Mouse (Mus musculus): ENCODE measurements around the gene Gse1. TPM values are rescaled to one million over a fixed set of nuclear protein-coding genes. Genes with fewer than 3 reads are reported as not detected.
A peak's percentile ranks its signal among the peaks of the same experiment; 100 is the strongest.

The Gse1 gene
- total RNA-seq, 4 experiments from 2014 or later: 114 to 136 (median 127) TPM

DNA sequence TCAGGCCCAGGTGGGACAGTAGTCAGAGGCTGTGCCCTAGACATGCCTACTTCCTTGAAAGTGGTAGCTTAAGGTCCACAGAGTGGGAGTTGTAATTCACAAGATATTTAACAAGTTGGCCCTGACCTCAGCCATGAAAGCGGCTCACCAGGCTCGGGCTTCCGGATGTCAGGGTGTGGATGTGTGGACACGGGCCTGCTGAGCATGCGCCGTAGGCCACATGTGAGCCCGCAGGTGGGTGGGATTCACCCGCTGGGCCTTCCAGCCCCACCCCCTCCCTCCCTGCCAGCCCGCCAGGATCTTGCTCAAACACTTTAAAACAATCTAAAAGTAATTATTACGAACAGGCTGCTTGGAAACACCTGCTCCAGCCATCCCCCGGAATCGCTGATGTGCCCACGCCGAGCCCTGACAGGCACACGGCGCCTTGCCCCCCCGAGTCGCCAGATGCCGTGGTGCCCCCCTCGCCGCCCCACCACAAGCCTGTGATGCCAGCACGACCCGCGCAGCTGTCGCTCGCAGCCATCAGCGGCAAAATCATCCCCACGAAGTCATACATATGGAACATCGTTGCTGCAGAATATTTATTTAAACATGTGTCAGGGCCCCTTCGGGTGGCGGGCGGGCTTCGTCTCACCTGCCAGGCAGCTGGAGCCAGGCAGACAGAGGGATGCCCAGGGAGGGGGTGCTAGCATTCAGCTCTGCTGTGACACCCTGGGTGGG is 171.1 kb downstream of the Gse1 start:
- no peak for DNase-seq (ENCODE audit: low spot score in 2 of 2)

GRCm38 (mm10) chr8:120401216-120401615 is 173.0 kb downstream of the Gse1 start:
- DNase-seq (ENCODE audit: low spot score in 2 of 2): no peak

DNA sequence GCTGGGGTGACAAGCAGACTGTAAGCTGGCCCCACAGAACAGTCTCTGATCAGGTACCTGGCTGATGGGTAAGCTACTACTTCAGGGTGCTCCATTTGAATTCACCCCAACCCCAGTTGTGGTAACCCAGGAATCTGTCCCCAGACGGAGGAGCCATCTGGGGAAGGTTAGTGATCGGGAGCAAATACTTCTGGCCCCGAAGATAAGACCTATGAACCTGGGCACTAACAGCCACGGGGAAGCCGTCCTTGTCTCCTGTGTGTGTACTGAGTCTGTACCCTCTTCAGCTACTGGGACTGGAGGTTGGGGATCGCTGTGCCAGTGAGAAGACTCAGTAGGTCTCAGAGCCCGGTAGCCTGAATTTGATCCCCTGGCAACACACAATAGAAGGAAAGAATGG is 173.5 kb downstream of the Gse1 start:
- no peak for DNase-seq (ENCODE audit: low spot score in 2 of 2)

- no peak for DNase-seq (ENCODE audit: low spot score in 2 of 2)
Observed at GRCm38 (mm10) chr8:120403606-120404269, 175.5 kb downstream of the Gse1 start.

- DNase-seq (ENCODE audit: low spot score in 2 of 2): no peak
Observed at GRCm38 (mm10) chr8:120404609-120405036, 176.4 kb downstream of the Gse1 start.

DNA sequence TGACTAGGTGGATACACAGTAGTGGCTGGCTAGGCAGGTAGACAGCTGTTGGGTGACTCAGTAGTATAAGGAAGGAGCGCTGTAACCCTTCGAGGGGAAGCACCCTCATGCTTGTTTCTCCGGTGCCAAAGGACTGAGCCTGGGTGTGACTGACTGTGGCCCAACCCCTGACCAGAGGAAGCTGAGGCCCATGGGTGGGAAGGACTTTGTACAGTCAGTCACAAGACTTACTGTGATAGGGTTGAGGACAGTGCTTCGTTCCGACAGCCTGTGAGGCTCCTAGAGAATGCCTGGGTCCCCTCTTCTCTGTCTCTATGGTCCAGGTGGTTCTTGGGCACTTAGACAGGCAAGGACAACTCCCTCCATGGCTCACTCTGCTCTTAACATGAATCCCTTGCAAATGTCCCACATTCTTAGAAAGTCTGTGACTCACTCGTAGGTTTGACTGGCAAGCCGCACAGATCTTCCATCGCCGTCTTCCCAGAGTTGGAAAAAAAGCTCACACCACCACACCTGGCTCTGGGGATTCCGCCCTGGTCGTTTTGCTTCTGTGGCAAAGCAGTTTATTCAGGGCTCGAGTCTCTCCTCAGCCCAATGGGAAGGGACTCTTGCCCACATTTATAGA is 177.9 kb downstream of the Gse1 start:
- DNase-seq (ENCODE audit: low spot score in 2 of 2): no peak

DNA sequence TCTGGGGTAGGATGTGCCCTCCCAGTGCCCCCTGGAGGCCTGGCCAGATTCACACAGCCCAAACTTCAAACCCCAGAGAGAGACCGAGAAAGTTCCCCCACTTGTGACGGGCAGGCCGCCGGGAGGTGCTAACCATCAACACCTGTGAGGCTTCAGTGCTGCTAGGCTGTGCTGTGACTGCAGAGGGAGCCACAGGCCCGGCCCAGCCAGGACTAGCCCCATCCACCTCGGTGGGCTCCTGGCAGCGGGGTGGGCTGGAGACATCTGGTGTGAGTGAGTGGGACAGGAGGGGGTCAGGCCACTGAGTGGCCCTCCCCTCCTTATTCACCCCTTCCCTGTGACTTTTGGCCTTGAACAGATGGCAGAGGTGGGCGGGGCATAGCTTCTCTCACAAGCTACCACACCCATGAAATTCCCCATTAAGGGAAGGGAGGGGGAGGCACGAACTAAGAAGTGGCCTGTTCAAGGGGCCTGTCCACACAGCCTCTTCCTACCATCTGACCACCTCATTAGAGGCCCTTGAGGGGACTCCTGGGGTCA is 179.5 kb downstream of the Gse1 start:
- no peak for DNase-seq (ENCODE audit: low spot score in 2 of 2)

DNA sequence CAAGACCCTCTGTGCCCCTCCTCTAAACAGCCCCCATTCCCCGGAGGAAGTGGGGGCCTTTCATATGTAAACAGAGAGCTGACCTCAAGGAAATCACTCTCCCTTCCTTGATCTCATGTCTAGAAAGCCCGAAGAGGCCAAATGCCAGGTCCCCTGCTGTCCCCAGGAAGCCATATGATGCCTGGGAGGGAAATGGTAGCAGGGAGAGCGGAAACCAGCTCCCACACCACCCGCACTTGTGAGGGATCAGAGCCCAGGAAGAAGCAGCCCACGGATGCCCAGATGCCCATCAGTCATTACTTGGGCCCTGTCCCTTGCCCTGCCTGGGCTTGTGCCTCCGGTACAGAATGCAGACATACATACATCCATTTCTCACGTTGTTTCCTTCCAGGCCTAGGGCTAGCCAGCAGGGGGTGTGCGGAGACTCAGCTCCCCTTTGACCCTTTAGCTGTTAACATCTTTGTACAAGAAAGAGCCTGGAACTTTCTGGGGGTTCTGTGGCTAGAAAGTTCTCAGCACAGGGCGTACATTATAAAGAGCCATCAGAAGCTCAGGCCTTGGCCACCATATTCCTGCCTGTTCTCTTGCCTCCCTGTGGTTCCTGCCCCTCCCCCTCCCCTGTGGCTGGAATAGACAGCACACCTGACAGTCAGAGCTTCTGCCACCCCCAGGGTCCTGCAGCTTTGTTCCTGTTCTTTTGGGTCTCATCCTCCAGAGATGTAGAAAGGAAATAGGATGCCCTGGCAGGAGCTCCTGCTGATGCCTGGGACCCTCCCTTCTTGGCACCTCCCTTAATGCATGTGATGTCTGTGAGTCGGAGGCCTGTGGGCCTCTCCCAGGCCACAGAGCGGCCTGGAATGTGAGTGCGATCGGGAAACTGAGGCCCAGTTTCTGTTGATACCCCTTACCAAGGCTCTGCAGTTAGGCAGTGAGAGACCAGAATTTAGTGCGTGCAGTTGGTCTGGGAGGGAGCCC is 180.3 kb downstream of the Gse1 start:
- DNase-seq (ENCODE audit: low spot score in 2 of 2): no peak

GRCm38 (mm10) chr8:120409371-120410013 is 181.2 kb downstream of the Gse1 start:
- DNase-seq (ENCODE audit: low spot score in 2 of 2): no peak

GRCm38 (mm10) chr8:120411059-120411458 is 182.8 kb downstream of the Gse1 start:
- DNase-seq (ENCODE audit: low spot score in 2 of 2): no peak

DNA sequence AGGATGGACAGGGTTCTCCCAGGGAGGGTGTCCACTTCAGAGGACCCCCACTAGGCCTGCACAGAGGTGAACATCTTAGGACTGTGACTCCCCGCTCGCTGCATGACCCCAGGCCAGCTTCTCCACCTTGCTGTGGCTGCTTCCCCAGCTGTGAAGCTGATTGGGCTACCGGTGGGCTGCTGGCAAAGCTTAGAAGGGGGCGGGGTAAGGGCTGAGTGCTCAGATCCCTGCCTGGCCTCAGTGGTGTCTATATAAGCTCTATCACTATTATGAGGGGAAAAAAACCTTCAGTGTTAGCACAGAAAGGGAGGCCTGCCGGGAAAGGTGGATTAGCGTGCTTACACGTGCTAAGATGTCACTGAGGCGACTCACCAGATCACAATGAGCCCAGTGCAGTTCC is 183.6 kb downstream of the Gse1 start:
- DNase-seq (ENCODE audit: low spot score in 2 of 2): no peak

DNA sequence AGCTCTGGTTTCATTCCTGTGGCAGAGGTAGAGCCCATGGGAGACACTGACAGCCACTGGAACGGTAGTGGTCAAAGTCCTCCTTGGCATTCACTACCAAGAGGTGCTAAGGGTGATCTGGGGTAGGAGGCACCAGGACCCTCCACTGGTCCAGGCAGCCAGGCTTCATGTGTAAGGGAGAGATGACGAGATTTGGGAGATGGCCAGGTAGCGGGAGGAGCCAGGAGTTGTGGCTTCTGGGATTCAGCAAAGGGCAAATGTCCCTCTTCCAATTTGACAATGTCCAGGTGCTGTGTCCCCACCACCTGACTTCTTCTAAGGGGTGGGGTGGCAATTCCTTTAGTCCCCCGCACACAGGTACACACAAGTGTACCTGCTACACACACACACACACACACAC is 184.1 kb downstream of the Gse1 start:
- no peak for DNase-seq (ENCODE audit: low spot score in 2 of 2)

DNA sequence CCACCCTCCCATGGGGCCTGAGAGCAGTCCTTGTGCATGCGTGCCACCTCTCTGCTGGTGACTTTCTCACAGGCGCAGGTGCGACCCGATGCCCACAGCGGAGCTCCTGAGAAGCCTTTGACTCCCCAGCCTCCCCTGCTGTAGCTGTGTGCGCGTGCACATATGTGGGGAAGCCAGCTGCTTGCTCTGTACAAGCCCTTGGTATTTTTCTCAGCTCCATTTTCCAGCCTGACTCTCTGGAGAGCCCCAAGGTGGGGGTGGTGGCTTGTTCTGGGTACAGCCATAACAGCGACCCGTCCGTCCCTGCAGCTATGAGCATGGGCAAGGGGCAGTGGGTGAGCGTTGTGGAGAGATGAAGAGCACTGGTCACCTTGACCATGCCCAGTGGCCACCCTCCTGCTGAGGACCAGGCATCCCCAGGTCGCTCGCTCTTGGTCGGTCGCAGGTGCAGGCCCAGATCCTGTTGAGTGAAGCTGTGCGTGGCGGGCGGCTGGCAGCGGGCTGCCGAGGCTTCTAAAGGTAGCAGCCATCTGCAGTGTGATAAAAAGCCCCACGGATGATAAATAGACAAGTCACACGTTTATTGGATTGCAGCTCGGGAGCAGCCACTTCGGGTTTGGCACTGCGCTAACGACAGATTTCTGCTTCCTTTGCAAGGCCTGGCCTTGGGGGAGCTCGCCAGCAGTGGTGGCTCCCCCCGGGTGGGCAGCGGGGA is 184.8 kb downstream of the Gse1 start:
- peak; percentile 66 for DNase-seq (ENCODE audit: low spot score in 2 of 2)

GRCm38 (mm10) chr8:120413626-120413988 is 185.4 kb downstream of the Gse1 start:
- DNase-seq (ENCODE audit: low spot score in 2 of 2): no peak

- no peak for DNase-seq (ENCODE audit: low spot score in 2 of 2)
Observed at GRCm38 (mm10) chr8:120414216-120414615, 186.0 kb downstream of the Gse1 start.

DNA sequence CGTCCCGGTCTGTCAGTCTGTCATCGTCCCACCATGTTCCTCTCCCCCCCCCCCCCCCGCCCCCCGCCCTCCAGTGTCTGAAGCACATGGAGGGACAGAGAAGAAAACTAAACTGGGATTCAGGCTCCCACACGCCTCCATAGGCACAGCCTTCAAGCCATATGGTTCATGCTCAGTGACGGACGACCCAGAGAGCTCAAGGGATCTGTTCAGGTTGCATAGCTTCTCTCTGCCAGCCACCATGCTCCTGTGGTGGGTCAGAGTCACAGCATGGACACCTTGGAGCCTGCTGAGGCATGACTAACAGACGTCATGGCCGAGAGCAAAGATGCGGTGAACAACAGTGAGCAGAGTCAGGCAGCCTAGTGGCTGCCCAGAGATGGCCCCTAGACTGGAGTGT is 187.2 kb downstream of the Gse1 start:
- DNase-seq (ENCODE audit: low spot score in 2 of 2): no peak

- DNase-seq (ENCODE audit: low spot score in 2 of 2): no peak
Observed at GRCm38 (mm10) chr8:120416173-120416521, 187.9 kb downstream of the Gse1 start.

DNA sequence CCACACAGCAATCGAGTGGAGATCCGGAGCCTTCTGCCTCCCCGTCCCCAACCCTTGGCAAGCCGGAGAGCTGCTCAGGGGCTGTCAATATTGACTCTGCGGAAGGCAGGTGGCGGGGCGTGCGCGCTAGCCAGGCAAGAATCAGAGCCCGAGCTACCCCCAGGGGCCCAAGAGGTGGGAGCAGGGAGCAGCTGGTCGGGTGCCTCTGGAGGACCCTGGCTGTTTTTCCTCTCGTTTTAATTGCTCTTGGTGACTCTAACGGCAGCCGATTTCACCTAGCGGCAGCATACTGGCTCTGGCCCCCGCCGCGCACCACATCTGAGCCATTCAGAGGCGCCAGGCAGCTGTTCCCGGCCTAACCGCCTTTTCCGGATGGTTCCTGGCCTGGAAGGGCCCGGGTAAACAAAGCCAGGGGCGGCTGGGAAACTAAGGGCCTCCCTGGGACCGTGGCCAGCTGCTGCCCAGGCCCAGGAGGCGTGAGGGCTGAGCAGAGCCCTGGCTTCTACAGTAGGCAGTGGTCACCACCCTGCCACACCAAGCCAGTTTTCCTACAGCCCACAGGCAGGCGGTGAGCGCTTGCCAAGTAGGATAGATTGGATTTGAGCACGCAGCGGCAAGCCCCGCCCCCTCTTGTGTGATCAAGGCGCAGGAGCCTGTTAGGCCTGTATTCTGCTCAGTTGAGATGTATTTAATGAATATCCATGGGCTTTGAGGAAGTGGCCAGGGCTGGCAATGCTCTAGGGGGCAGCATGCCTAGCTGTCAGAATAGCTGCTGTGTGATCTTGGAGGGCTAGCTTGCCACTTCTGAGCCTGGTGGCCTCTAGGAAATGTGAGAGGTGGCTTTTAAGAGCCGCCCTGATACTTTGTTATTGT is 188.5 kb downstream of the Gse1 start:
- peak; percentile 63 to 68 for DNase-seq (ENCODE audit: low spot score in 2 of 2)

GRCm38 (mm10) chr8:120418188-120418587 is 189.9 kb downstream of the Gse1 start:
- no peak for DNase-seq (ENCODE audit: low spot score in 2 of 2)
